Mouse (Mus musculus) naive thymus-derived CD4-positive, alpha-beta T cell, adult 2 months (primary cell): ENCODE measurements around the gene Gnaq.

ENCODE experiments used
- DNase-seq: peaks from one replicate; pipeline ENCODE4 v3.0.0-alpha.2; 2011; ENCODE audit warnings: low read depth

The Gnaq gene

GRCm38 (mm10) chr19:16198162-16198561 is 65.5 kb downstream of the Gnaq start:
- no peak for DNase-seq

- no peak for DNase-seq
Measured at GRCm38 (mm10) chr19:16201356-16201755, 68.7 kb downstream of the Gnaq start.

- no peak for DNase-seq
Measured at GRCm38 (mm10) chr19:16204776-16205680, 72.4 kb downstream of the Gnaq start.

- no peak for DNase-seq
Measured at GRCm38 (mm10) chr19:16209616-16210015, 77.0 kb downstream of the Gnaq start.

- no peak for DNase-seq
Measured at GRCm38 (mm10) chr19:16214946-16215345, 82.3 kb downstream of the Gnaq start.

- no peak for DNase-seq
Measured at GRCm38 (mm10) chr19:16215430-16216016, 82.9 kb downstream of the Gnaq start.

- no peak for DNase-seq
Measured at GRCm38 (mm10) chr19:16219978-16220377, 87.3 kb downstream of the Gnaq start.

- no peak for DNase-seq
Measured at GRCm38 (mm10) chr19:16222526-16222925, 89.9 kb downstream of the Gnaq start.

- no peak for DNase-seq
Measured at GRCm38 (mm10) chr19:16223126-16223525, 90.5 kb downstream of the Gnaq start.

- DNase-seq = no peak
Measured at GRCm38 (mm10) chr19:16224831-16225230, 92.2 kb downstream of the Gnaq start.

GRCm38 (mm10) chr19:16231584-16231983 is 99.0 kb downstream of the Gnaq start:
- no peak for DNase-seq

- DNase-seq = no peak
Measured at GRCm38 (mm10) chr19:16235594-16235993, 103.0 kb downstream of the Gnaq start.

- no peak for DNase-seq
Measured at GRCm38 (mm10) chr19:16237034-16237433, 104.4 kb downstream of the Gnaq start.

- no peak for DNase-seq
Measured at GRCm38 (mm10) chr19:16238072-16238471, 105.4 kb downstream of the Gnaq start.

GRCm38 (mm10) chr19:16238512-16238911 is 105.9 kb downstream of the Gnaq start:
- no peak for DNase-seq

GRCm38 (mm10) chr19:16242708-16243107 is 110.1 kb downstream of the Gnaq start:
- no peak for DNase-seq

GRCm38 (mm10) chr19:16249025-16249424 is 116.4 kb downstream of the Gnaq start:
- no peak for DNase-seq

- no peak for DNase-seq
Measured at GRCm38 (mm10) chr19:16250921-16251320, 118.3 kb downstream of the Gnaq start.

- no peak for DNase-seq
Measured at GRCm38 (mm10) chr19:16251819-16252218, 119.2 kb downstream of the Gnaq start.

GRCm38 (mm10) chr19:16252696-16253095 is 120.1 kb downstream of the Gnaq start:
- DNase-seq = no peak

GRCm38 (mm10) chr19:16254881-16255280 is 122.2 kb downstream of the Gnaq start:
- DNase-seq = no peak

GRCm38 (mm10) chr19:16255294-16255693 is 122.7 kb downstream of the Gnaq start:
- DNase-seq = no peak

- DNase-seq = no peak
Measured at GRCm38 (mm10) chr19:16258766-16259355, 126.2 kb downstream of the Gnaq start.
